Mouse (Mus musculus) hindbrain, embryonic 11.5 days (tissue): ENCODE data around the gene Thap11. TPM values are rescaled to one million over a fixed set of nuclear protein-coding genes. Genes with fewer than 3 reads are reported as not detected.
"Not testable (repeated sequence)": the region's sequence is repeated elsewhere in the genome, so short reads cannot be mapped to it uniquely, and the experiment has no call there.

ENCODE experiments used
- ATAC-seq: fragments of 200-750 bp; cut with Nextera tagmentation; 2 replicates; pipeline ENCODE4 v1.8.0; 2017; ENCODE audit warnings: mild to moderate bottlenecking, moderate TSS enrichment, moderate library complexity; ENCODE audit not compliant: low FRiP score
- DNase-seq: peaks from one replicate; pipeline ENCODE4 v3.0.0-alpha.2; 2015; ENCODE audit warnings: low spot score
- H3K27ac ChIP-seq: fragments of 300-500 bp; sonication (generic); 2 replicates; pipeline ENCODE4 v1.5.1; 2014; ENCODE audit warnings: mild to moderate bottlenecking, low read depth, low read length
- H3K27me3 ChIP-seq: fragments of 300-500 bp; sonication (generic); 2 replicates; pipeline ENCODE4 v1.6.1; 2014; ENCODE audit warnings: mild to moderate bottlenecking, low read length, moderate library complexity, mixed read lengths; ENCODE audit not compliant: control insufficient read depth, insufficient read depth
- H3K36me3 ChIP-seq: fragments of 300-500 bp; sonication (generic); 2 replicates; pipeline ENCODE4 v1.6.1; 2014; ENCODE audit warnings: mild to moderate bottlenecking, low read length, moderate library complexity, mixed read lengths; ENCODE audit not compliant: control insufficient read depth, insufficient read depth
- H3K4me1 ChIP-seq: fragments of 300-500 bp; sonication (generic); replicated peaks from 2 replicates; pipeline ENCODE4 v1.6.1; 2014; ENCODE audit warnings: low read length, mixed read lengths; ENCODE audit not compliant: control insufficient read depth, insufficient read depth
- H3K4me2 ChIP-seq: fragments of 300-500 bp; sonication (generic); replicated peaks from 2 replicates; pipeline ENCODE4 v1.6.1; 2014; ENCODE audit warnings: mild to moderate bottlenecking, low read depth, low read length
- H3K4me3 ChIP-seq: fragments of 300-500 bp; sonication (generic); 2 replicates; pipeline ENCODE4 v1.5.1; 2014; ENCODE audit warnings: low read depth, low read length
- H3K9ac ChIP-seq: fragments of 300-500 bp; sonication (generic); 2 replicates; pipeline ENCODE4 v1.6.1; 2014; ENCODE audit warnings: low read depth, low read length
- H3K9me3 ChIP-seq: fragments of 300-500 bp; sonication (generic); 2 replicates; pipeline ENCODE4 v1.6.1; 2016; ENCODE audit warnings: low read length; ENCODE audit not compliant: control insufficient read depth
- WGBS: fragments of 180-500 bp; shearing (Covaris S2); extraction: QIAGEN DNeasy Blood & Tissue Kit; methylation state at CpG from one replicate; pipeline ENCODE4 v1.1.7; 2014; 5-methylcytosine and 5-hydroxymethylcytosine counted together
- polyA plus RNA-seq: library from polyadenylated mRNA; unstranded; fragments of >200 nt; fragmentation: Nextera tagmentation; extraction: Ambion mirVana; gene quantifications from 2 replicates; pipeline ENCODE4 v1.2.1, GENCODE M21; 2014

The Thap11 gene
- polyA plus RNA-seq, 1 experiment from 2014 or later: 60.5 TPM

DNA sequence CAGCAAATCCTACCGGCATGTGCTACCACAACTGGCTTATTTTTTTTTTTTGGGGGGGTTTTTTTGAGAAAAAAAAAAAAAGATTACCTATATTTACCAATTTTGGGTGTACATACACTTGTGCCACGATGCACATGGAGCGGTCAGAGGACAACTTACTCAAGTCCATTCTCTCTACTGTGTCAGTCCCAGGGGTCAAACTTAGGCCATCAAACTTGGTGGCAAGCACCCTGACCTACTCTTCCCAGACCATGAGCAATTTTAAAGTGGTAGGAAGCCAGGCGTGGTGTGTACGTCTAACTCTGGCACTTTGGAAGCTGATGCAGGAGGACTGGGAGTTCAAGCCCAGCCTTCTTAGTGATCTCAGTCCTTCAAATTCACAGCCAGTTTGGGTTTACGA, 41.7 kb upstream of the Thap11 start:
- no peak for ATAC-seq
- 98% methylated on average over 6 of the region's 6 CpGs for WGBS
- Histone ChIP-seq H3K4me3 (no peak overlapping the region), H3K9me3 (no peaks in the 10 kb centered on the region), H3K4me1 (no peaks in the 10 kb centered on the region), H3K27me3 (no peaks in the 10 kb centered on the region), H3K27ac (no peak overlapping the region), H3K4me2 (no peak overlapping the region), H3K9ac (no peak overlapping the region), H3K36me3 (no peaks in the 10 kb centered on the region)
- DNase-seq: no peak

DNA sequence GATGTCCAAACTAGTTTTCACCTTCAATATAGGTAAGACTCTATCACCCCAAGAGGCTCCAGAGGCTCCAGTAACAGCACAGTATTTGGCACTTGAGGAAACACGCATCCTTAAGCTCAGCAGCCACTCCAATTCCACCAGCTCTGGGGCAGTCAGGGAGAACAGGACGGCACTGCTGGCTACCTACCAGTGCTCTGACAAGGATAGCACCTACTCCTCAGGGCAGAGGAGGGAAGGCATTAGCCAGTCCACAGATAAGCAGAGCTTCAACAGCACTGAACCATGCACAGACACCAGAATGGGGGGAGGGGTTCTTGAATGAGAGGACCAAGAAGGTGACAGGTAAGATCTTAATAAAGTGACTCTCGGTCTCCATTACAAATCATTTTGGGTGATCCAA, 35.3 kb upstream of the Thap11 start:
- Histone ChIP-seq H3K27ac (no peak overlapping the region), H3K9me3 (no peaks in the 10 kb centered on the region), H3K27me3 (no peaks in the 10 kb centered on the region), H3K9ac (no peak overlapping the region), H3K4me3 (no peak overlapping the region), H3K4me1 (no peaks in the 10 kb centered on the region), H3K36me3 (peaks cover 10% of the 10 kb centered on the region), H3K4me2 (no peak overlapping the region)
- ATAC-seq (no peak), DNase-seq (no peak)
- WGBS: 95% methylated on average over 3 of the region's 3 CpGs

DNA sequence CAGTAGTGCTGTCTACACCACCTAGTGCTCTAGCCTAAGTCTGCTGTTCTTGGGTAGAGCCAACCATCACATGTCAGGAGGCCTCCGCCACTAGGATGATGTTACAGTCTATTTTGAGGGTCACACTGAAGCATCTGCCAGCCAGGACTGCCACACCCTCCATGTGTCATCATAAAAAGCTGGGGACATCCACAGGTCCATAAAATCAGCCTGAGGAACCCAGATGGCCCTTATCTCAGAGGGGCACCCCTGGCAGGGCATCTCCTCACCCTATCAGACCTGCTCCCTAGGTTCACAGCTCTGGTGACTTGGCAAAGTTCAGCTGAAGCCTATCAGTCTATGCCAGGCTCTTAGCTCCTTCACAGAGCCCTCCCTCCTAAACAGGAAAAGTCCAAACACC, 34.0 kb upstream of the Thap11 start:
- H3K4me3 ChIP-seq: no peak overlapping the region
- 94% methylated on average over 1 of the region's 1 CpGs for WGBS
- H3K9ac ChIP-seq: no peak overlapping the region
- H3K27me3 ChIP-seq: no peaks in the 10 kb centered on the region
- DNase-seq (no peak), ATAC-seq (no peak)
- H3K36me3 ChIP-seq: peaks cover 10% of the 10 kb centered on the region
- H3K9me3 ChIP-seq: no peaks in the 10 kb centered on the region
- H3K4me1 ChIP-seq: peaks cover 2% of the 10 kb centered on the region
- no peak overlapping the region for H3K27ac ChIP-seq
- no peak overlapping the region for H3K4me2 ChIP-seq

DNA sequence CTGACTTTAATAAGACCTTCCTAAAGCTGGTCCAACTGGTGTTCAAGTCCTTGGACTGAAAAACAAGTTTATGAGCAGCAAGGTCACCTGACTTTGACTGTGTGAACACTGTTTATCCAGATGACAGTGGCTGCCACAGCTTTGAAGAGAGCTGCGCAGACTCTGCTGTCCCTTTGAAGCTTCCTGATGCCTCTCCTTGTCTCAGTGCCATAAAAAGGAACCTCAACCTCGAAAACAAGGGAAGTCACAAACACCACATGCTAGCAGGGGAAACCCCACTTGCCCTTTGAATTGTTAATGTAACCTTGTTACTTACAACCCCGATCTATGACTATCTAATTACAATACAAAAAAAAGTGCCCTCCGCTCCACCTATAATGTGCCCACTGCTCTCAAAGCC, 29.4 kb upstream of the Thap11 start:
- WGBS: 78% methylated on average over 4 of the region's 4 CpGs
- H3K27ac ChIP-seq: no peak overlapping the region
- ATAC-seq (no peak), DNase-seq (no peak)
- peak overlapping the region; percentile 99; the same call in 1 of the 2 replicates for H3K4me3 ChIP-seq
- no peaks in the 10 kb centered on the region for H3K9me3 ChIP-seq
- H3K27me3 ChIP-seq: no peaks in the 10 kb centered on the region
- peak overlapping the region; percentile 55; the same call in 1 of the 2 replicates for H3K4me2 ChIP-seq
- H3K36me3 ChIP-seq: peaks cover 10% of the 10 kb centered on the region
- peak overlapping the region; percentile 97; the same call in 1 of the 2 replicates for H3K9ac ChIP-seq
- H3K4me1 ChIP-seq: peaks cover 5% of the 10 kb centered on the region

DNA sequence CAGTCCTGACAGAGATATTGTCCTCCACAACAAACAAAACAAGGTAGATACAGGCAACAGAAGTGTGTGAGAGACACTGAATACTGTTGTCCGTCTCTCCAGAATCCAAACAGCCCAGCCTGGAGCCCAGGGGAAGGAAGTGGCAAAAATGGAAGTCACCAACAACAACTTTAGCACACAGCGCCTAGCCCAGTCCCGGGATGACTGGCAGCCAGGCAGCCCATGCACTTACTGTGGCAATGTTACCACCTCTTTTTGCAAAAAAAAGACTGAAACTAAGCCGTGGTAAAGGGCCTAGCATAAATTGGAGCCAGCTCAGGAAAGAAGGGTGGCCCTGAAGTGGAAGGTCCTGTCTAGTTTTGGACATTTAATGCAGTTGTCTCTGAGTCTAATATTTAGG, 28.6 kb upstream of the Thap11 start:
- no peak overlapping the region for H3K27ac ChIP-seq
- 16% methylated on average over 4 of the region's 4 CpGs for WGBS
- DNase-seq (no peak), ATAC-seq (no peak)
- H3K4me3 ChIP-seq: peak overlapping the region; percentile 99
- H3K9ac ChIP-seq: peak overlapping the region; percentile 97
- no peaks in the 10 kb centered on the region for H3K27me3 ChIP-seq
- H3K4me1 ChIP-seq: peaks cover 5% of the 10 kb centered on the region
- no peaks in the 10 kb centered on the region for H3K9me3 ChIP-seq
- H3K4me2 ChIP-seq: peak overlapping the region; percentile 55
- peaks cover 8% of the 10 kb centered on the region for H3K36me3 ChIP-seq

DNA sequence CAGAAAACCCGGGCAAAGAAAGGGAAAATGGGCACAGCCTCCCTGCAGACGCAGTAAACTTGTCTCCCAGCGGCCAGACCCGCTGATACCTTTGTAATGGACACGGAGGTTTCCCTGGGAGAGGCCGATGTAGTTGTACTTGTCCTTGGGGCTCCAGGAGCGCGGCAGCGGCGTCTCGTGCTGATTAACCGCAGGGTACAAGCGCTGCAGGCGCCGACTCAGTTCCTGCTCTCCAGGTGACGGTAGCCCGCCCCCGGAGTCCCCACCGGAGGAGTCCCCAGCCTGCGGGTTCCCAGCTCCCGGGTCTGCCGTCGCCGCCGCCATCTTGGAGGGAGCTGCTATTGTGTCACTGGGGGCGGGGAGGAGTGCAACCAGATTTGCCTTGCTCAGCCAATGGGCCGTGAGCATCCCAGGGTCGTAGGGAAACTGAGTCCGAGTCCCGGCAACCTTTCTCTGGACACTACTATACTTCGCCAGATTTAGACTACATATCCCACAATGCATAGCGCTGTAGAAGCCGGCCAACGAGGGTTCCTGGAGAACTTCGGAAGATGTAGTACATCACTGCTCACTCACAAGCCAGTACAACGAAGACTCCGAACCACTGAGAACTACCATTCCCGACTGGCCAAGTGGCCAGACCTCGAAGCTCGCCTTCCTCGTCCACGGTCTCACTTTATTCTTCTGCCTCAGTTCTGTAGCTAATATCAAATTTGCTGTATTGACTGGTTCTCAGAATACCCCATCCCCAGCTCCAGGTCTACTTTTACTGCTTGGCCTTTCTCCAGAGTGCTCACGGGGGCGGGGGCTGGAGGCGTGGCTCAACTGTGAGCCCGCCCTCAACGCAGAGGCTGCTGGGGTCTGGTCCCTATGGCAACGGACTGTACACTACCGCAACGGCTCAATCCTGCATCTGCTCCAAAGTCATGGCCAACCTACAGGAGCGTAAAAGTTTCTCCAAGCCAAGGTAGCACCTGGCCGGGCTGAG, 27.8 kb upstream of the Thap11 start, which contains the start of the genes Ranbp10 and Tsnaxip1:
Gene Ranbp10, minus strand, starts transcription at position 490 of the 988 bp plus-strand sequence.
Gene Tsnaxip1, plus strand, starts transcription at position 871 of the 988 bp plus-strand sequence.
- ATAC-seq (peak; percentile 99), DNase-seq (peak; percentile 96)
- Histone ChIP-seq H3K4me1 (peaks cover 5% of the 10 kb centered on the region), H3K27ac (peak within 1 kb of the TSS; percentile 53; the same call in 1 of the 2 replicates), H3K4me2 (peak within 1 kb of the TSS; percentile 55), H3K4me3 (peak within 1 kb of the TSS; percentile 99), H3K36me3 (peaks cover 4% of the 10 kb centered on the region; the same call in 1 of the 2 replicates), H3K27me3 (no peaks in the 10 kb centered on the region), H3K9ac (peak within 1 kb of the TSS; percentile 97), H3K9me3 (no peaks in the 10 kb centered on the region)
- WGBS: under 1% methylated on average over 52 of the region's 52 CpGs

DNA sequence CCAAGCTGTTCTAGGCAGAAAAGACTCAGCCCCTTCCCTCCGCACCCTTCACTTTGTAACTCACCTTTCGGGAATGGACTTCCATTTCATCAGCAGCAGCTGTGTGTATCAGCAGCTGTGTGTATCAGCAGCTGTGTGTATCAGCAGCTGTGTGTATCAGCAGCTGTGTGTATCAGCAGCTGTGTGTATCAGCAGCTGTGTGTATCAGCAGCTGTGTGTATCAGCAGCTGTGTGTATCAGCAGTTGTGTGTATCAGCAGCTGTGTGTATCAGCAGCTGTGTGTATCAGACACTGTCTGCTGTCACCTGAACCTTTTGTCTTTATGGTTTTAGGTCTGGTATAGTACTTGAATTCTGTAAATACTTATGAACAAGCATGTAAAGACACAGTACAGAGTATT, 21.2 kb upstream of the Thap11 start:
- H3K4me1 ChIP-seq, H3K9me3 ChIP-seq, H3K9ac ChIP-seq, H3K4me2 ChIP-seq, H3K27me3 ChIP-seq, H3K36me3 ChIP-seq, DNase-seq, ATAC-seq, H3K4me3 ChIP-seq, H3K27ac ChIP-seq: not testable (repeated sequence)
- 81% methylated on average over 2 of the region's 2 CpGs for WGBS

DNA sequence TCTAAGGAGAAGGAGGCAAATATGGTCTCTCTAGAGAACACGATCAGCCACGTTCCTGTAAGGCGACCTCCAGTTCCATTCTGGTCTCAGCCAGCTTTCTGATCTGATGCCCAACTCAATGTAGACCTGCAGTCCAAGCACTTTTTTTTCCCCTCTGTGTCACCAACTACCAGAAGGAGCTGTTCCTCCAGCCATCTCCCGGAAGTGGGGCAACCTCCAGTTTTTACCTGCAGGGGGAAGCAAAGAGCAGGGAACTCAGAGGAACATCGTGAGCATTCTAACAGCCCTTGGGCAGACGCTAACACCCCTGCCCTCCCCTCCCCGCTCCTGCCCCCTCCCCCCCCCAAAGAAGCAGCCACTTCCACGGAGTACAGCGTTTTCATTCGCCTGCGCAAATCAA, 19.6 kb upstream of the Thap11 start:
- H3K9me3 ChIP-seq: no peaks in the 10 kb centered on the region
- WGBS: 31% methylated on average over 11 of the region's 11 CpGs
- H3K36me3 ChIP-seq: no peaks in the 10 kb centered on the region
- H3K27ac ChIP-seq: no peak overlapping the region
- H3K4me3 ChIP-seq: no peak overlapping the region
- no peak overlapping the region for H3K9ac ChIP-seq
- H3K4me2 ChIP-seq: no peak overlapping the region
- H3K4me1 ChIP-seq: no peaks in the 10 kb centered on the region
- H3K27me3 ChIP-seq: no peaks in the 10 kb centered on the region
- ATAC-seq (no peak), DNase-seq (peak; percentile 62)
